Mouse (Mus musculus): ENCODE measurements at regions not wholly inside any gene's neighbourhood (a gene's known extent, or its start where the extent isn't known, plus 50 kb on each side); places are given as distances from the start of the nearest gene placed in this dataset.
"Not testable (repeated sequence)": the region's sequence is repeated elsewhere in the genome, so short reads cannot be mapped to it uniquely, and the experiment has no call there.

GRCm38 (mm10) chr1:43301866-43302571, 105.2 kb upstream of the Fhl2 start:
- no peak for DNase-seq (ENCODE audit: low spot score in 2 of 2)
- intact Hi-C loops (cut with DNase I) = no loop called here

GRCm38 (mm10) chr1:43302657-43303056, 105.9 kb upstream of the Fhl2 start:
- intact Hi-C loops (cut with DNase I) = no loop called here

GRCm38 (mm10) chr1:43305349-43306278, 108.8 kb upstream of the Fhl2 start:
- DNase-seq (ENCODE audit: low spot score in 2 of 2) = no peak
- intact Hi-C loops (cut with DNase I) = no loop called here

More at GRCm38 (mm10) chr1:43302657-43303056, 105.9 kb upstream of the Fhl2 start:
- no peak for DNase-seq (ENCODE audit: low spot score in 2 of 2)

GRCm38 (mm10) chr1:43310711-43311695, 114.2 kb upstream of the Fhl2 start:
- DNase-seq (ENCODE audit: low spot score in 2 of 2) = no peak

GRCm38 (mm10) chr1:43316331-43316730, 119.5 kb upstream of the Fhl2 start:
- DNase-seq (ENCODE audit: low spot score in 2 of 2); intact Hi-C loops (cut with DNase I): not testable (repeated sequence)

More at GRCm38 (mm10) chr1:43310711-43311695, 114.2 kb upstream of the Fhl2 start:
- intact Hi-C loops (cut with DNase I) = no loop called here

GRCm38 (mm10) chr1:43317076-43317871, 120.5 kb upstream of the Fhl2 start:
- no peak for DNase-seq (ENCODE audit: low spot score in 2 of 2)
- intact Hi-C loops (cut with DNase I) = no loop called here

- DNase-seq (ENCODE audit: low spot score in 2 of 2); intact Hi-C loops (cut with DNase I): not testable (repeated sequence)
These were observed 110.9 kb upstream of the Nck2 start for GRCm38 (mm10) chr1:43333488-43333887.

- DNase-seq (ENCODE audit: low spot score in 2 of 2) = no peak
- intact Hi-C loops (cut with DNase I) = no loop called here
These were observed 107.1 kb upstream of the Nck2 start for GRCm38 (mm10) chr1:43337168-43337784.

GRCm38 (mm10) chr1:43338096-43338915, 106.1 kb upstream of the Nck2 start:
- no peak for DNase-seq (ENCODE audit: low spot score in 2 of 2)
- intact Hi-C loops (cut with DNase I) = no loop called here

- intact Hi-C loops (cut with DNase I) = no loop called here
- DNase-seq (ENCODE audit: low spot score in 2 of 2) = no peak
These were observed 101.5 kb upstream of the Nck2 start for GRCm38 (mm10) chr1:43342848-43343247.

- intact Hi-C loops (cut with DNase I) = no loop called here
- DNase-seq (ENCODE audit: low spot score in 2 of 2) = no peak
These were observed 101.0 kb upstream of the Nck2 start for GRCm38 (mm10) chr1:43343410-43343809.

GRCm38 (mm10) chr1:43344001-43344400, 100.4 kb upstream of the Nck2 start:
- intact Hi-C loops (cut with DNase I) = no loop called here
- no peak for DNase-seq (ENCODE audit: low spot score in 2 of 2)

GRCm38 (mm10) chr1:43347152-43347551, 97.2 kb upstream of the Nck2 start:
- DNase-seq (ENCODE audit: low spot score in 2 of 2) = no peak
- intact Hi-C loops (cut with DNase I) = no loop called here

- no peak for DNase-seq (ENCODE audit: low spot score in 2 of 2)
- intact Hi-C loops (cut with DNase I) = no loop called here
These were observed 94.4 kb upstream of the Nck2 start for GRCm38 (mm10) chr1:43349966-43350365.

- DNase-seq (ENCODE audit: low spot score in 2 of 2) = no peak
- intact Hi-C loops (cut with DNase I) = no loop called here
These were observed 86.2 kb upstream of the Nck2 start for GRCm38 (mm10) chr1:43358191-43358590.

GRCm38 (mm10) chr1:43359662-43360061, 84.7 kb upstream of the Nck2 start:
- intact Hi-C loops (cut with DNase I) = loop anchor here (5.0 kb wide), 1 partner anchor 88 kb away; no protein-coding TSS in a partner anchor
- no peak for DNase-seq (ENCODE audit: low spot score in 2 of 2)

- intact Hi-C loops (cut with DNase I) = loop anchor here (5.0 kb wide), 1 partner anchor 87 kb away; no protein-coding TSS in a partner anchor
- DNase-seq (ENCODE audit: low spot score in 2 of 2) = no peak
These were observed 84.1 kb upstream of the Nck2 start for GRCm38 (mm10) chr1:43360291-43360690.
